Mouse (Mus musculus) olfactory bulb, adult 2 months (tissue): ENCODE measurements around the gene Trat1. TPM values are rescaled to one million over a fixed set of nuclear protein-coding genes. Genes with fewer than 3 reads are reported as not detected.

Experiments
- H3K27ac ChIP-seq: fragments of 200-500 bp; 2 replicates; pipeline ENCODE4 v1.5.1; 2012; ENCODE audit warnings: low read depth, low read length; ENCODE audit not compliant: insufficient read depth
- H3K4me1 ChIP-seq: fragments of 200-500 bp; 2 replicates; pipeline ENCODE4 v1.6.1; 2012; ENCODE audit warnings: low read length; ENCODE audit not compliant: control insufficient read depth, insufficient read depth
- H3K4me3 ChIP-seq: fragments of 200-500 bp; 2 replicates; pipeline ENCODE4 v1.5.1; 2012; ENCODE audit warnings: mild to moderate bottlenecking, low read depth, low read length, moderate library complexity; ENCODE audit not compliant: insufficient read depth
- CTCF ChIP-seq: fragments of 200-500 bp; IDR thresholded peaks from 2 replicates; pipeline ENCODE4 v1.5.1; 2012; ENCODE audit warnings: low read depth, mild to moderate bottlenecking, low read length, moderate library complexity; ENCODE audit not compliant: insufficient read depth
- POLR2A ChIP-seq: fragments of 200-500 bp; IDR thresholded peaks from 2 replicates; pipeline ENCODE4 v1.6.1; 2012; ENCODE audit warnings: mild to moderate bottlenecking, low read depth, low read length, moderate library complexity; ENCODE audit not compliant: insufficient read depth
- WGBS: fragments of 180-500 bp; shearing (Covaris S2); methylation state at CpG from one replicate; pipeline ENCODE4 v1.1.7; 2018; 5-methylcytosine and 5-hydroxymethylcytosine counted together
- polyA plus RNA-seq: library from polyadenylated mRNA; stranded (reverse); fragments of >200 nt; gene quantifications from 2 replicates; pipeline ENCODE4 v1.2.4, GENCODE M21; 2012; ENCODE audit warnings: low replicate concordance; ENCODE audit not compliant: missing spikeins, insufficient read depth, insufficient read length

Trat1 gene
- polyA plus RNA-seq, 1 experiment = not detected

DNA sequence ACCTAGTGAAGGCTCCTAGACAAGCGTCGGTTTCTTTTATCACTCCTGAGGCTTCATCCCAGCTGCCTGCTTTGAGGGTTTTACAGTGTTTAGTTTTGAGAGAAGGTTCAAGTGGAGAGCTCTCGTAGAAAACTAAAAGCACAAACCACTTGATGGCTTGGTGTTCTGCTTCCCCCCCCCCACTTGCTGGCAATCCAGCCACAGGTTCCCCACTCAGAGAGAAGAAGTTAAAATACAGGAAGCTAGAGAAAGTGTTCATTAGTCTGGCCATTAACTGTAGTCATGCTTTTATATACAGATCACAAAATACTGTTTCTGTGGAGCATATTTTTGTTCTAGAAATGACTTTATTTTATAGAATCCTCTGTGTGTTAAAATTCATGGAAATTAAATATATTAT is 30.3 kb downstream of the Trat1 start:
- H3K27ac ChIP-seq = no peak overlapping the region
- 87% methylated on average over 3 of the region's 3 CpGs for WGBS
- no peak for TF ChIP-seq POLR2A
- no peak for TF ChIP-seq CTCF
- H3K4me1 ChIP-seq = no peaks in the 10 kb centered on the region
- no peak overlapping the region for H3K4me3 ChIP-seq

DNA sequence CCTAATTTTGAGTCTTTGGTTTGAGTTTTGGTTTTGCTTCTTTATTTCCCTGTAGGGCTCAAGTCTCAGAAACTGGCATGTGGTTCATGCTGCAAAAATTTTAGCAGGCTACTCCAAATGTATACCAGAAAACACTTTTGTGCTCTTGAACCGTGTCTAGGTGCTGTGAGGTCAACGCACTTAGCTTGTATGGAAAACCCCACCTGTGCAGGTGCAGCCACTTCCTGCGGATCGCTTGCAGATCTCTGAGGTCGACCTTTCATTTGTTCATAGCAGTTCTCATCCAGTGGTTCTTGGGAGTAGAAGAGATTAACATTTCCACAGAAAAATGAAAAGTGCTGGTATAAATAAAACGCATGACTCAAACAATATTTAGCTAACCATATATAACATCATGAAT is 31.8 kb downstream of the Trat1 start:
- H3K4me3 ChIP-seq = no peak overlapping the region
- H3K27ac ChIP-seq = no peak overlapping the region
- TF ChIP-seq CTCF (no peak), POLR2A (no peak)
- no peaks in the 10 kb centered on the region for H3K4me1 ChIP-seq
- 91% methylated on average over 6 of the region's 6 CpGs for WGBS

DNA sequence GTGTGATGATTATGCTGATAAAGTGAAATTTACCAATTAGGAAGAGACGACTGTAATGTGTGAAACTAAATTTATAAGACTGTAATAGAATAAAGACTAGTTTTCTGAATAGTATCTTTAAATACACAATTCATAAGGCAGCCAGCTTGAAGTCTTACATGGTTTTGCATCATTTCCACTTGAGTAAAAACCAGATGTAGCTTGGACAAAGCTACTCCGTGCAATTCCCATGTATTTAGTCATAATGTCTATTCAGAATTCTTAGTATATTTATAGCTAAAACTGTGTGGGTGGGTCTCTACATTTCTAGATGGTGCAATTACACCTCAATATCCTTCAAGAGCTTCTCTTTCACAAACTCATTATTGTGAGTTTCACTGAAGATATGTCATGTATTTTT is 33.4 kb downstream of the Trat1 start:
- no peak overlapping the region for H3K4me3 ChIP-seq
- H3K27ac ChIP-seq = no peak overlapping the region
- no peaks in the 10 kb centered on the region for H3K4me1 ChIP-seq
- TF ChIP-seq POLR2A (no peak), CTCF (no peak)
- 49% methylated on average over 2 of the region's 2 CpGs for WGBS

DNA sequence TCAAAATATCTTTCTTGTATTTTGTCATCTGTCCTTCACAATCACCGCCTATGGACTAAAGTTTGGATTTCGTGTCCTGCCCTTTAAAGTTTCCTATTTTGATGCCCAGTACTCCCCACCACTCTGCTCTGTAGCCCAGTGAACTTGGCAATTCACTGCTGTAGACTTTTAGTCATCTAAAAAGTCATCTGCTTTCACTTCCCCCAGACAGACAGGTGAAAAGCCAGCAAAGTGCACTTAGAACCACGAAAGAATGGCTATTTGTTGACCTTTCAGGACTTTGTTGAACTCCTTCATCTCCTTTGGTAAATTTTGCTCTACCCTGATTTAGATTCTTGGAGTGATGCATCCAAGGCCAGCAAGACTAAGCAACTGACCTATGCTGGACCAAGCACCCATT is 34.9 kb downstream of the Trat1 start:
- no peaks in the 10 kb centered on the region for H3K4me1 ChIP-seq
- H3K27ac ChIP-seq = no peak overlapping the region
- no peak overlapping the region for H3K4me3 ChIP-seq
- TF ChIP-seq CTCF (no peak), POLR2A (no peak)
- 93% methylated on average over 3 of the region's 3 CpGs for WGBS

DNA sequence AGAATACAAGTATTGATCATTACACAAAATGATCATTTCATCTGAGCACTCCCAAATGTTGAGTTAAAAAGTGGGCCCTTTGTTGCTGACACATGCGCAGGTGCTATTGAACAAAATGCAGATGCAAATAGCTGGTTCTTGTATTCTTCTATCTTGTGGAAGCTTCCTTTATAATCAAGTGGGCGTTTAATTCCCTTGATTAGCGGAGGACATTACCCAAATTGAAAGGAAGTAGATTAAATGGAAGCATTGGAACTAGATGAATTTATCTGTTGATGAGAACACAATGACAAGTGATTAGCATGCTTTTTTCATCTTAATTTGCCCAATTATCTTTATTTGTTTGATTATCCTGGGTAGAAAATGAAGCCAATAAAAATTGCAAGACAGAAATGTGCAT is 51.6 kb downstream of the Trat1 start:
- no peak for TF ChIP-seq CTCF
- TF ChIP-seq POLR2A = no peak
- H3K4me1 ChIP-seq = no peaks in the 10 kb centered on the region
- H3K4me3 ChIP-seq = no peak overlapping the region
- H3K27ac ChIP-seq = no peak overlapping the region
- WGBS = 45% methylated on average over 3 of the region's 3 CpGs

DNA sequence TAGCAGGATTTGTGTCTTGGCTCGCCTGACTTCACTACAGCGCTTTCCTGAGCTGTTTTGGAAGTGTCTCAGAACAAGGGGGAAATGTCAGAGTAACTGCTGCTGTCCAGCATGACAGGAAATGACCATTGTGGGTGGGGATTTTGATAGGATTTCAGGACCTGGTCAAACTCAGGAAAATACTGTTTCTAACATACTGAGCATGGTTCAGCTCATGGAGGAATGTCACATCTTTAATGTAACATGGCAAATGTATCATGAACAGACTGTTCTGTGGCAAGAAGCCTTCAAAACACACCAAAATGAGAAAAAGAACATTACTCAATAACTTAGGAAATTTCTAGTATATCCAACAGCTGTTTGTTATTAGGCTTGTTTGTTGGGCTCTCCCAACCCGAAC is 52.1 kb downstream of the Trat1 start:
- WGBS = 79% methylated on average over 3 of the region's 3 CpGs
- H3K4me3 ChIP-seq = no peak overlapping the region
- H3K4me1 ChIP-seq = no peaks in the 10 kb centered on the region
- H3K27ac ChIP-seq = no peak overlapping the region
- TF ChIP-seq POLR2A (no peak), CTCF (no peak)

DNA sequence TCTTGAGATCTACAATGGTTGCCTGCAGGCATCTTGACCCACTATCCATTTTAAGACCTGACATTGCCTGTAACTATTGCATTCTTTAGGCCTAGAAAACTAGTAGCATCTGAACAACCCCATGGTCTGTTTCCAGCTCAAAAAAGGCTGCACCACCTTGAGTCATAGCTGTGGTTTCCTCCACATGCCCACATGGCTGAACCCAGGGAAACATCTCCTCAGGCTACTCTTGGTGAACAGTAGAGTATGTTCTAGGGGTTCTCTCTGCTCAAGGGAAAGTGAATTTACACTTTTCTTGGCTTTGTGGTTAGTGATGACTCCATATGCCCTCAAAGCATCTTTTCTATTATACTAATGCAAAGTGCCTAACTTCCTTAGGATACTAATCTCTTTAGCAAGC is 55.5 kb downstream of the Trat1 start:
- H3K27ac ChIP-seq = no peak overlapping the region
- H3K4me3 ChIP-seq = no peak overlapping the region
- H3K4me1 ChIP-seq = no peaks in the 10 kb centered on the region
- no peak for TF ChIP-seq POLR2A
- no peak for TF ChIP-seq CTCF

DNA sequence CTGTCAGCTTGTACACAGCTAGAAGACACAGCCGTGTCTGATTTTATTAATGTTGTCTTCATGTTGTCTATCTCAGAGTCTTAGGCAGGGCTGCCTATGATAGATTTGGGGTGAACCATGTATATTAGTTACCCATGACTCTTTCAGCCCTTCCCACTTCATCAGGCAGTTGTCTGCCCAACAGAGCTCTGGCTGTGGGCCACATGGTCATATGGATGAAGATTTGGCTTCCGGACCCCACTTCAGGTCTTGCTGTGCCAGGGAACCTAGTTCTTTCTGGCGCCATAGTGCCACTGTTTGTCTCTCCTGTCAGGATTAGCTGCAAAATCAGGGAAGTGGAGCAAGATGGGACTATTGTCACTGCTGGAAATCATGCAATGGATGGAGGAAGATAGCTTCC is 69.9 kb downstream of the Trat1 start:
- H3K4me3 ChIP-seq = no peak overlapping the region
- no peak overlapping the region for H3K27ac ChIP-seq
- TF ChIP-seq POLR2A (no peak), CTCF (no peak)
- no peaks in the 10 kb centered on the region for H3K4me1 ChIP-seq
- 93% methylated on average over 3 of the region's 3 CpGs for WGBS

Other genes starting within 250 kb of the Trat1 start
- gene Retnlb, start 44.8 kb upstream of the Trat1 start, polyA plus RNA-seq = not detected in 2 replicates
- gene Retnla, start 70.5 kb upstream of the Trat1 start, polyA plus RNA-seq = not detected in 2 replicates
- not detected in 2 replicates for gene Retnlg, start 100.6 kb upstream of the Trat1 start, polyA plus RNA-seq
- not detected in 2 replicates for gene Dzip3, start 222.1 kb upstream of the Trat1 start, polyA plus RNA-seq
- gene Cip2a, start 222.2 kb upstream of the Trat1 start, polyA plus RNA-seq = not detected in 2 replicates